Mouse (Mus musculus) heart, embryonic 14.5 days (tissue): ENCODE data around the gene Wasf2. TPM values are rescaled to one million over a fixed set of nuclear protein-coding genes. Genes with fewer than 3 reads are reported as not detected.

ENCODE experiments used
- ATAC-seq: fragments of 200-750 bp; cut with Nextera tagmentation; 2 replicates; pipeline ENCODE4 v1.8.0; 2017; ENCODE audit warnings: low read depth, moderate TSS enrichment; ENCODE audit not compliant: insufficient number of reproducible peaks, insufficient read depth, low FRiP score
- H3K27ac ChIP-seq, 2 experiments: fragments of 200-500 bp in 1 of 2; fragments of 300-500 bp in 1 of 2; sonication (generic) in 1 of 2; replicated peaks in 1 of 2; 2 replicates each; pipeline ENCODE4 v1.5.1; 2012 to 2014; ENCODE audit warnings: low read depth in 2 of 2, low read length in 2 of 2, control low read depth in 1 of 2, mild to moderate bottlenecking in 1 of 2, mixed read lengths in 1 of 2; ENCODE audit not compliant: control insufficient read depth in 1 of 2, insufficient read depth in 1 of 2
- H3K27me3 ChIP-seq: fragments of 300-500 bp; sonication (generic); 2 replicates; pipeline ENCODE4 v1.6.1; 2014; ENCODE audit warnings: mild to moderate bottlenecking, low read length, control low read depth; ENCODE audit not compliant: control insufficient read depth, insufficient read depth
- H3K36me3 ChIP-seq: fragments of 300-500 bp; sonication (generic); 2 replicates; pipeline ENCODE4 v1.6.1; 2014; ENCODE audit warnings: mild to moderate bottlenecking, control low read depth, low read length, mixed read lengths; ENCODE audit not compliant: control insufficient read depth, insufficient read depth
- H3K4me1 ChIP-seq, 2 experiments: fragments of 200-500 bp in 1 of 2; fragments of 300-500 bp in 1 of 2; sonication (generic) in 1 of 2; 2 replicates each; pipeline ENCODE4 v1.6.1; 2012 to 2014; ENCODE audit warnings: low read length in 2 of 2, control low read depth in 1 of 2, mixed read lengths in 1 of 2; ENCODE audit not compliant: control insufficient read depth in 2 of 2, insufficient read depth in 2 of 2
- H3K4me2 ChIP-seq: fragments of 300-500 bp; sonication (generic); 2 replicates; pipeline ENCODE4 v1.6.1; 2014; ENCODE audit warnings: mild to moderate bottlenecking, low read length
- H3K4me3 ChIP-seq, 2 experiments: fragments of 200-500 bp in 1 of 2; fragments of 300-500 bp in 1 of 2; sonication (generic) in 1 of 2; 2 replicates each; pipeline ENCODE4 v1.5.1; 2012 to 2014; ENCODE audit warnings: low read length in 2 of 2, mild to moderate bottlenecking in 2 of 2, control low read depth in 1 of 2, low read depth in 1 of 2, moderate library complexity in 1 of 2; ENCODE audit not compliant: control insufficient read depth in 1 of 2, insufficient read depth in 1 of 2
- H3K9ac ChIP-seq: fragments of 300-500 bp; sonication (generic); 2 replicates; pipeline ENCODE4 v1.6.1; 2014; ENCODE audit warnings: mild to moderate bottlenecking, low read length
- H3K9me3 ChIP-seq: fragments of 300-500 bp; sonication (generic); 2 replicates; pipeline ENCODE4 v1.6.1; 2016; ENCODE audit warnings: low read length, control low read depth; ENCODE audit not compliant: control insufficient read depth
- WGBS: fragments of 180-500 bp; shearing (Covaris S2); extraction: QIAGEN DNeasy Blood & Tissue Kit; methylation state at CpG from one replicate; pipeline ENCODE4 v1.1.7; 2014; 5-methylcytosine and 5-hydroxymethylcytosine counted together
- polyA plus RNA-seq: library from polyadenylated mRNA; unstranded; fragments of >200 nt; fragmentation: Nextera tagmentation; extraction: Ambion mirVana; gene quantifications from 2 replicates; pipeline ENCODE4 v1.2.1, GENCODE M21; 2014

The Wasf2 gene
- polyA plus RNA-seq, 1 experiment from 2014 or later, result 68.6 TPM

DNA sequence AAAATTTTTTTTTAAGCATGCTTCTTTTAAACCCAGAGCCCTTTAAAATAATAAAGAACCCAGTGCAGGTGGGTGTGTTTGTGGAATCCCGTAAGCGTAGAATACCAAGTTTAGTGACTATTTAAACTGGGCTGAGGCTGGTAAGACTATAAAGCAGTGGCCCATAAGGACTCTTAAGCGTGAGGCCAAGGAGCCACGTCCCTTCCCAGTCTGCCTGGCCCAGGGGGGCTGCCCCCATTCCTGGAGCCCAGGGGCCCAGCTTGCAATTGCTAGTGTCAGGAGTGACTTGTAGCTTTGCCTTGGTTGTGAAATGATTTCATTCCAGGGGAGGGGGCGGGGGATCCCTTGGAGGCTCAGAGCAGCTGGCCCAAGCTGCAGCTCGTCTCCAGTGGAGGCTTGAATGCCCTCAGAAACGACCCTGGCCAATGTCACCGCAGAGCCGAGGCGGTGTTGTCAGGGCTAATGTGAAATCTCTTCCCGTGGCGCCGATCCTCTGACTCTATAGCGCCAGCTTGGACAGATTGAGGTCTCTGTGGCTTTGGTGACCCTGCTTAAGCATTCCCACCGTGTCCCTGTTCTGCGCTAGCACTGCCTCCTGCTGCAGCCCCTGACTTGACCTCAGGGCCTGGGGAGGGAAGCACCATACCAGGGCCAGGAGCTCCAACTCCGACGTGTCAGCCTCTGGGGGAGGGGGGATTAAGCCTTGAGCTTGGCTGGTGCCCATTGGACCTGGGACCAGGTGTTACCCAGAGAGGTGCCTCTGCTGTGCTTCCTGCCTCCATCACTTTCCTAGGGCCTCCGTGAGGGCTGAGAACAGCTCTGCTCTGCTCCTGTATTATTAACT lies 68.3 kb downstream of the Wasf2 start:
- WGBS, result 19% methylated on average over 19 of the region's 19 CpGs
- Histone ChIP-seq H3K9me3 (no peaks in the 10 kb centered on the region), H3K4me2 (0 out of 2 replicates have a peak overlapping the region, but pooled peaks have one; percentile 0), H3K27ac (peak overlapping the region; percentile 76 to 90), H3K27me3 (no peaks in the 10 kb centered on the region), H3K36me3 (peaks cover 42% of the 10 kb centered on the region), H3K4me3 (no peak overlapping the region), H3K4me1 (peaks cover 50 to 55% of the 10 kb centered on the region in 2 experiments), H3K9ac (peak overlapping the region; percentile 54)
- ATAC-seq, result peak; percentile 38; the same call in 1 of the 2 replicates

DNA sequence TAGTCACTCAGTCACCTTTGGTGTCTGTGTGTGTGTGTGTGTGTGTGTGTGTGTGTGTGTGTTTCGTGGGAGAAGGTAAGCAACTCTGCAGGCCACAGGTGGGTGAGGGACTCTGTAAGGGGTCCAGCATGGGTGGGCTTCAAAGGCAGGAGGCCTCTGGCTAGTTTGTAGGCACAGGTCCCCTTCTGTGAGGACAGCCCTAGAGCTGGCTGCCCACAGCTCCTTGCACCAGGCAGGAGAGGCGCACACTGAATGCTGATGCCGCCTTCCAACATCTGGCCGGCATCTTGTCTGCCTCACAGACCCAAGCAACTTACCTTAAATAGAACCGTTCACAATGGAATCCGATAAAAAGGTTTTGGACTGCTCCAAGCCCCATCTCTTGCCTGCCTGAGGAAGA lies 69.4 kb downstream of the Wasf2 start:
- H3K4me1 ChIP-seq, result peaks cover 54 to 61% of the 10 kb centered on the region in 2 experiments
- 37% methylated on average over 6 of the region's 6 CpGs for WGBS
- 0 out of 2 replicates have a peak overlapping the region, but pooled peaks have one; percentile 12 for H3K4me2 ChIP-seq
- peaks cover 30% of the 10 kb centered on the region for H3K36me3 ChIP-seq
- H3K9me3 ChIP-seq, result no peaks in the 10 kb centered on the region
- no peak overlapping the region for H3K4me3 ChIP-seq
- no peaks in the 10 kb centered on the region for H3K27me3 ChIP-seq
- peak overlapping the region; percentile 71 to 90; a peak in 3 of 4 replicates for H3K27ac ChIP-seq
- H3K9ac ChIP-seq, result peak overlapping the region; percentile 53
- ATAC-seq, result no peak

DNA sequence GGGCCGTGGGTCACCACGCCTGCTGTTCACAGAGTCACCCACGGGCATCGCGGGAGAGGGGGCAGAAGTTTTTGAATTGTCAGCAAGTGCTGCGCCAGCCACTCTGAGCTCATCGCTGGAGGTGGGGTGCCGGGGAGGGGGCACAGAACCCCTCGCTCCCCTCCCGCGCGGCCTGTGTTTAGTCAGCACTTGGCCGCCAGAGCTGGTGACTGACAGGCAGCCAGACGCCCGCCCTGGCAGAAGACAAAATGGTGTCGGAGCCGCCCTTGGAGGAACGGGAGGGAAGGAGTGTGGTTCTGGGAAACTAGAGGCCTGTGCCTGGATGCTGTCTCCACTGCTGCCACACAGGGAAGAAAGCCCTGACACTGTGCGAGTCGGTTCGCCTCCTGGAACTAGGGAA lies 70.0 kb downstream of the Wasf2 start:
- Histone ChIP-seq H3K9me3 (no peaks in the 10 kb centered on the region), H3K9ac (peak overlapping the region; percentile 53), H3K27me3 (no peaks in the 10 kb centered on the region), H3K4me2 (peak overlapping the region; percentile 12), H3K36me3 (peaks cover 24% of the 10 kb centered on the region), H3K27ac (peak overlapping the region; percentile 71 to 90), H3K4me3 (no peak overlapping the region), H3K4me1 (peaks cover 56 to 66% of the 10 kb centered on the region in 2 experiments)
- no peak for ATAC-seq
- WGBS, result 31% methylated on average over 21 of the region's 21 CpGs

- H3K9ac ChIP-seq, result peak overlapping the region; percentile 53; the same call in 1 of the 2 replicates
- no peaks in the 10 kb centered on the region for H3K9me3 ChIP-seq
- WGBS, result 55% methylated on average over 8 of the region's 8 CpGs
- ATAC-seq, result no peak
- H3K36me3 ChIP-seq, result peaks cover 15% of the 10 kb centered on the region
- H3K4me2 ChIP-seq, result peak overlapping the region; percentile 12; the same call in 1 of the 2 replicates
- peak overlapping the region; percentile 71 to 90 for H3K27ac ChIP-seq
- H3K4me3 ChIP-seq, result no peak overlapping the region
- H3K4me1 ChIP-seq, result peaks cover 55 to 65% of the 10 kb centered on the region in 2 experiments
- no peaks in the 10 kb centered on the region for H3K27me3 ChIP-seq
Observed at GRCm38 (mm10) chr4:133201006-133201771, 70.9 kb downstream of the Wasf2 start.

DNA sequence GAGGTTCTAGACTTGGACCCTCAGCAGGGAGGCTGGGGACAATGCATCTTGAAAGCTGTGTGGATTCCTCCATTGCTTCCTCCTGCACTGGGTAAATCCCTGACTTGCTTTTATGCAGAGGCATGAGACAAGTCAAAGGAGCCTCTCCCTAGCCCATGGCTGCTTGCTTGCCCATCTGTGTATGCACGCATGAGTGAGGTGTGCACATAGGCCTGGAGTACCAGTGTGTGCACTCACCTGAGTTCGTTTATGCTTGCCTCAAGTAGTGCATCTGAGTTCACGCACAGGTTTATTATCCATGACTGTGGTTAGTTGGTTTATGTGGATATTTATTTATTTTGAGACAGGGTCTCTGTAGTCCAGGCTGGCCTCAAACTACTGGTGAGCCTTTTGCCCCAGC lies 71.9 kb downstream of the Wasf2 start:
- Histone ChIP-seq H3K36me3 (peaks cover 5% of the 10 kb centered on the region; the same call in 1 of the 2 replicates), H3K9ac (no peak overlapping the region), H3K27ac (no peak overlapping the region), H3K27me3 (no peaks in the 10 kb centered on the region), H3K4me3 (no peak overlapping the region), H3K4me1 (peaks cover 45 to 54% of the 10 kb centered on the region in 2 experiments), H3K4me2 (no peak overlapping the region), H3K9me3 (no peaks in the 10 kb centered on the region)
- 94% methylated on average over 3 of the region's 3 CpGs for WGBS
- no peak for ATAC-seq

- Histone ChIP-seq H3K9ac (no peak overlapping the region), H3K27me3 (no peaks in the 10 kb centered on the region), H3K4me2 (no peak overlapping the region), H3K4me1 (peaks cover 33 to 41% of the 10 kb centered on the region in 2 experiments), H3K36me3 (peaks cover 3% of the 10 kb centered on the region; the same call in 1 of the 2 replicates), H3K9me3 (no peaks in the 10 kb centered on the region), H3K4me3 (no peak overlapping the region), H3K27ac (no peak overlapping the region)
- WGBS, result 57% methylated on average over 3 of the region's 3 CpGs
- ATAC-seq, result no peak
Observed at GRCm38 (mm10) chr4:133203591-133203990, 73.3 kb downstream of the Wasf2 start.

- peak overlapping the region; percentile 61 to 65; a peak in 3 of 4 replicates for H3K27ac ChIP-seq
Observed at GRCm38 (mm10) chr4:133204379-133204778, 74.1 kb downstream of the Wasf2 start.

More at GRCm38 (mm10) chr4:133204379-133204778, 74.1 kb downstream of the Wasf2 start:
- Histone ChIP-seq H3K4me3 (no peak overlapping the region), H3K36me3 (no peaks in the 10 kb centered on the region), H3K9ac (peak overlapping the region; percentile 60), H3K27me3 (no peaks in the 10 kb centered on the region), H3K4me1 (peaks cover 29 to 33% of the 10 kb centered on the region in 2 experiments), H3K4me2 (peak overlapping the region; percentile 27; the same call in 1 of the 2 replicates), H3K9me3 (no peaks in the 10 kb centered on the region)
- WGBS, result 17% methylated on average over 7 of the region's 7 CpGs
- no peak for ATAC-seq
